Mouse (Mus musculus) intestine, embryonic 15.5 days (tissue): Measurements from ENCODE around the gene Tet2. TPM values are rescaled to one million over a fixed set of nuclear protein-coding genes. Genes with fewer than 3 reads are reported as not detected.

Source experiments
- ATAC-seq: fragments of 200-750 bp; cut with Nextera tagmentation; 2 replicates; pipeline ENCODE4 v1.8.0; 2017; ENCODE audit warnings: moderate TSS enrichment, moderate library complexity
- H3K27ac ChIP-seq: fragments of 300-500 bp; sonication (generic); 2 replicates; pipeline ENCODE4 v1.5.1; 2015; ENCODE audit warnings: mild to moderate bottlenecking, inconsistent platforms
- H3K27me3 ChIP-seq: fragments of 300-500 bp; sonication (generic); replicated peaks from 2 replicates; pipeline ENCODE4 v1.6.1; 2015; ENCODE audit warnings: inconsistent platforms
- H3K36me3 ChIP-seq: fragments of 300-500 bp; sonication (generic); 2 replicates; pipeline ENCODE4 v1.6.1; 2015; ENCODE audit warnings: inconsistent platforms
- H3K4me1 ChIP-seq: fragments of 300-500 bp; sonication (generic); replicated peaks from 2 replicates; pipeline ENCODE4 v1.6.1; 2015; ENCODE audit warnings: inconsistent platforms
- H3K4me2 ChIP-seq: fragments of 300-500 bp; sonication (generic); replicated peaks from 2 replicates; pipeline ENCODE4 v1.6.1; 2015; ENCODE audit warnings: mild to moderate bottlenecking, inconsistent platforms
- H3K4me3 ChIP-seq: fragments of 300-500 bp; sonication (generic); replicated peaks from 2 replicates; pipeline ENCODE4 v1.5.1; 2015; ENCODE audit warnings: inconsistent platforms
- H3K9ac ChIP-seq: fragments of 300-500 bp; sonication (generic); 2 replicates; pipeline ENCODE4 v1.6.1; 2015; ENCODE audit warnings: inconsistent platforms
- H3K9me3 ChIP-seq: fragments of 300-500 bp; sonication (generic); 2 replicates; pipeline ENCODE4 v1.6.1; 2016; ENCODE audit warnings: inconsistent platforms
- WGBS: fragments of 180-500 bp; shearing (Covaris S2); methylation state at CpG from one replicate; pipeline ENCODE4 v1.1.7; 2015; 5-methylcytosine and 5-hydroxymethylcytosine counted together
- polyA plus RNA-seq: library from polyadenylated mRNA; unstranded; fragments of >200 nt; fragmentation: Nextera tagmentation; extraction: Ambion mirVana; gene quantifications from 2 replicates; pipeline ENCODE4 v1.2.1, GENCODE M21; 2015

The Tet2 gene
- polyA plus RNA-seq, 1 experiment from 2014 or later = 13.6 TPM

DNA sequence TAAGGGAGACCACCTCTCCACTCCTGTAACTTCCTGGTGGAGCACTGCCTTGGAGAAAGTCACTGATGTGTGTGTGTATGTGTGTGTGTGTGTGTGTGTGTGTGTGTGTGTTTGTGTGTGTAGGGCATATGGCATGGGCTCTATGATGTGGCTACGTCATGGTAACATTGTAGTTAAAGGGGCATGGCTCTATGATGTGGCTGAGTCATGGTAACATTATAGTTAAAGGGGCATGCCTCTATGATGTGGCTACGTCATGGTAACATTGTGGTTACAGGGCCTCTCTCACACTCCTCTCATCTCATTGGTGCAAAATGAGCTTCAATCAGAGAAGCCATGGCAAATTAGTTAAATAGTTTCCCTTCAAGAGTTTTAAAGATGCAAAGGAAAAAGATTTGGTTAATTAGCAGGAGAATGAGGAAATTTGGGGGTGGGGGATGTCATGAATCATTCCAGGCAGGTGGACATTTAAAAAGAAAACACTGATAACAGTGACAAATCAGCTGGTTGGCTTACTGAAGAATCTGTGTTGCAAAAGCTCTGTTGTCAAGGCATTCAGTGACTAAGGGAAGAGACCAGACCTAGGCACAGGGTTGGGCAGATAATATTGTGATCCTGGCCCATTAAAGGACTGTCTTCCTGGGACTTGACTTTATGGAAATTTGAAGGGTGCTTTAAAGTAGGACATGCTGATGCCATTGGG lies 18.7 kb upstream of the Tet2 start:
- Histone ChIP-seq H3K27ac (no peak overlapping the region), H3K4me3 (no peak overlapping the region), H3K4me2 (no peak overlapping the region), H3K9me3 (no peaks in the 10 kb centered on the region), H3K36me3 (no peaks in the 10 kb centered on the region), H3K4me1 (no peaks in the 10 kb centered on the region), H3K27me3 (no peaks in the 10 kb centered on the region), H3K9ac (no peak overlapping the region)
- WGBS = 69% methylated on average over 2 of the region's 2 CpGs
- no peak for ATAC-seq

DNA sequence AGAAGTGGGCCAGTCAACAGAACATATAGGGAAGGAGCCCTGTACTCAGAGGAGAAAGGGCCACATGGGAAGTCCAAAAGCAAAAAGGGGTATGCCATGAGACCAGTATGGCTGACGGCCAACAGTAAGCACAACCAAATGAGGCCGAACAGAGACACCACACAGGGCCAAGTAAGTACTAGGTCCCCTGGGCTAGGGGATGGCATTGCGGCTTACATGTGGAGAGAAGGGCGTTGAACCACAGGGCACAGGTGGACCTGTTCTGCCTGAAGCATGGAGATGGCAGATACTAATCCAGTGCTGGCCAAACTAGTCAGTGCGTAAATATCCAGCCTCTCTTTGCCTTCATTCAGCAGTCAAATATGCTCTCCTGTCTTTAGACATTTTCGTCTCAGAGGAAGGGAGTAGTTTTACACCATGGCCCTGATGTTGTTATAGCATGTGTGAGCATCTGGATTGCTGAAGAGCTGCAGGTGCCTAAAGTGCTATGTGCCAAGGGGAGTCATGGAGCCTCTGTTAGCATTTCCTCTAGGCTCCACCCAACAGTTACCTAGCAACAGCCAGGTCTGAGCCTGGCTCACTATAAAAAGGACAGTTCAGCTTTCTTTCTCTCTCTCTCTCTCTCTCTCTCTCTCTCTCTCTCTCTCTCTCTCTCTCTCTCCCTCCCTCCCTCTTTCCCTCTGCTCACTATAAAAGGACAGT lies 14.6 kb upstream of the Tet2 start:
- Histone ChIP-seq H3K36me3 (no peaks in the 10 kb centered on the region), H3K27ac (no peak overlapping the region), H3K4me1 (no peaks in the 10 kb centered on the region), H3K27me3 (no peaks in the 10 kb centered on the region), H3K4me2 (no peak overlapping the region), H3K9me3 (no peaks in the 10 kb centered on the region), H3K4me3 (no peak overlapping the region), H3K9ac (no peak overlapping the region)
- 84% methylated on average over 6 of the region's 6 CpGs for WGBS
- ATAC-seq = no peak

DNA sequence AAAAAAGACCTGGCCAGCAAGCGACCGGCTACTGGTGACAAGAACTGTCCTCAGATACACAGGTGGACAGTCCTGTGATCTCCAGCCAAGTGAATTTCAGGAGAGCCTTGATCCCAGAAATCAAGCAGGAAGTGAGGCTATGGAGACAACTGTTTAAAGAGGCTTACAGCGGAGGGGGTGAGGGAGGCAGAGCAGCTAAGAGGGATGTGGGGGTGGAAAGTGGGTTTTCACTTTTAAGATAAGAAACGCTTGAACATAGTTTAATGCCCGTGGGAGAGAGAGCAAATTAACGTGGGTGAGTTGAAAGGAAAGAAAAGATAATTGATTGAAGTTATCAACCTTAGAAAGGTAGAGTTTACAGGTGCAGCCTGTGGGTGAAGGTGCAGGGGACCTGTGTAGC lies 12.7 kb upstream of the Tet2 start:
- no peak overlapping the region for H3K4me2 ChIP-seq
- H3K4me3 ChIP-seq = no peak overlapping the region
- WGBS = 55% methylated on average over 6 of the region's 6 CpGs
- no peaks in the 10 kb centered on the region for H3K36me3 ChIP-seq
- H3K4me1 ChIP-seq = no peaks in the 10 kb centered on the region
- no peak overlapping the region for H3K27ac ChIP-seq
- no peak for ATAC-seq
- no peaks in the 10 kb centered on the region for H3K27me3 ChIP-seq
- no peaks in the 10 kb centered on the region for H3K9me3 ChIP-seq
- H3K9ac ChIP-seq = no peak overlapping the region

DNA sequence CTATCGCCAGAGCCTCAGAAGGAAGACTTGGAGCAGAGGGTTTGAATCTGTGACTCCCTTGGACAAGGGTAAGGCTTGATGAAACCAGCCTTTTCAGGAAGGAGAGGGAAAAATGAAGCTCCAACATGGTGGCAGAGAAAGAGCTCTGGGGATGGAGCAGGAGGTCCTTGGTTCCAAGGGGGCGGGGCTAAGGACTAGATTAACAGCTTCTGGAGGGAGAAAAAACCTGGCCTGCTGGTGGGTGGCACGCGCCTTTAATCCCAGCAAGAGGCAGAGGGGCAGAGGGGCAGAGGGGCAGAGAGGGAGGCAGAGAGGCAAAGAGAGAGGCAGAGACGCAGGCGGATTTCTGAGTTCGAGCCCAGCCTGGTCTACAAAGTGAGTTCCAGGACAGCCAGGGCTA lies 12.2 kb upstream of the Tet2 start:
- Histone ChIP-seq H3K4me3 (no peak overlapping the region), H3K4me2 (no peak overlapping the region), H3K27me3 (no peaks in the 10 kb centered on the region), H3K4me1 (no peaks in the 10 kb centered on the region), H3K27ac (no peak overlapping the region), H3K9me3 (no peaks in the 10 kb centered on the region), H3K36me3 (no peaks in the 10 kb centered on the region), H3K9ac (no peak overlapping the region)
- WGBS = 82% methylated on average over 7 of the region's 7 CpGs
- no peak for ATAC-seq

DNA sequence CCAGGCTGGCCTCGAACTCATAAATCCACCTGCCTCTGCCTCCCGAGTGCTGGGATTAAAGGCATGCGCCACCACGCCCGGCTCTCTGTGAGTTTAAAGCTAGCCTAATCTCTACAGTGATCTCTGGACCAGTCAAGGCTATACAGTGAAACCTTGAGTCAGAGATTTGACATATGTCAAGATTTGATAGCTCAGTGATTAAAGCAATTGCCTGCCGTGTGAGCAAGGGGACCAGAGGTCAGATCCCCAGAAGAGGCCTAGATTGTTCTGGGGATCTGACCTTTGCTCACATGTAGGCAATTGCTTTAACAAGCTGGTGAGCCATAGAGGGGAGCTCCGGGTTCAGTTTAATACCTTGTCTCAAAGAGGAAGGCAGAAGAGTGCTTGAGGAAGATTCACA lies 10.4 kb upstream of the Tet2 start:
- Histone ChIP-seq H3K4me1 (no peaks in the 10 kb centered on the region), H3K4me2 (no peak overlapping the region), H3K9ac (no peak overlapping the region), H3K27me3 (no peaks in the 10 kb centered on the region), H3K9me3 (no peaks in the 10 kb centered on the region), H3K36me3 (no peaks in the 10 kb centered on the region), H3K4me3 (no peak overlapping the region), H3K27ac (no peak overlapping the region)
- peak; percentile 88 for ATAC-seq
- WGBS = 71% methylated on average over 7 of the region's 7 CpGs

DNA sequence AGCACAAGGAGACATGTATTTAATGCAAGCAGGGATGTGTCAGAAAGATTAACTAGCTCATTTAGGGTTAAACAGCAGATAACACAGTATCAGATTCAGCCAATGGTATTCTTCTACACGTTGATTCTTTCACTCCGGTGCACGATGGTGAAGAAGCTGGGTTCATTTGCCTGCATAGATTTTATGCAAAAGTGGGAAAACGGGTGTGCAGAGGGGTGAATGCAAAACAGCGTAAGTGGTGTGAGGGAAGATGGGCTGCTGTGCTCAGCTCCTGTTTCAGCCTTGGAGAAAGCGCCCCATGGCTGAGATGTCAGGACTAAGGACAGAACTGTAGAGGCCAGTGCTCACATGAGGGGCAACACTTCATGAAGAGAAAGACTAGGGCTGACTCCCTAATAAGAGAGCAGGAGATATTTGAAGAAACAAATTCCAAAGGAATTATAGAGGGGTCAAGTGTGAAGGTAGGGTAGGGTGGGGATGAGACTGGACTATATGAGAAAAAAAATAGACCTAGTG lies 9.7 kb upstream of the Tet2 start:
- H3K4me2 ChIP-seq = no peak overlapping the region
- H3K9me3 ChIP-seq = no peaks in the 10 kb centered on the region
- 75% methylated on average over 6 of the region's 6 CpGs for WGBS
- no peak overlapping the region for H3K27ac ChIP-seq
- no peaks in the 10 kb centered on the region for H3K27me3 ChIP-seq
- H3K4me3 ChIP-seq = no peak overlapping the region
- ATAC-seq = no peak
- H3K4me1 ChIP-seq = no peaks in the 10 kb centered on the region
- no peaks in the 10 kb centered on the region for H3K36me3 ChIP-seq
- no peak overlapping the region for H3K9ac ChIP-seq

DNA sequence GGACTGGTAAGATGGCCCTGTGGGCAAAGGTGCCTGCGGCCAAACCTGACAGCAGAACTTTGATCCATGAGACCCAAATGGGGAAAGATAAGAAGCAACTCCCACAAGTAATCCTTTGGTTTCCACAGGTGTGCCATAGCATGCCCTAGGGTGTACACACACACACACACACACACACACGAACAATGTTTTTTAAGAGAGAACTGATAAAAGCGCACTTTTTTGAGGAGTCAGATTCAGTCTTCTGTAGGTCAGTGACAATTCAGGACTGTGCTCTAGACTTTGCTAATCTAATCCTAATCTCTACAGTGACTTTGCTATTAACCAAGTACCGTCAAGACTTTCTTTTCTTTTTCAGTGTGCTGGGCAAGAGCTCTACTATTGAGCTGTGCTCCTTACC lies 9.2 kb upstream of the Tet2 start:
- Histone ChIP-seq H3K36me3 (no peaks in the 10 kb centered on the region), H3K4me2 (no peak overlapping the region), H3K4me3 (no peak overlapping the region), H3K4me1 (no peaks in the 10 kb centered on the region), H3K9me3 (no peaks in the 10 kb centered on the region), H3K9ac (no peak overlapping the region), H3K27ac (no peak overlapping the region), H3K27me3 (no peaks in the 10 kb centered on the region)
- ATAC-seq = no peak
- 93% methylated on average over 4 of the region's 4 CpGs for WGBS

DNA sequence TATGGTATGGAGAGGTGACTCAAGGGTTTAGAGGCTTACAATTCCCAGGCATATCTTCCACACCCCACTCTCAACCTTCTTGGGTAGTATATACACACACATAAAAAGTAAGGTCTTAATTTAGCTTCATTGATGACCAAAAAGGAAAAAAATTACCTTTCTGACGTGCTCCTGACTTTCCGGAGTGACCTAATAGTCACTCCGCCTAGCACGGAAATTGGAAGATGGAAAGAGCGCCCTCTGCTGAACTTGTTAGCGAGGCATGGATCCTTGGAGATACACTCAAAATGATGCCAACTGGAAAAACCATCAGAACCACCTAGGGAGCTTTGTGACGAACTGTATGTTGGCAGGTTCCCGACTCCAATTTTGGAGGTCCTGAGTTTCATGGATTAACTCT lies 7.0 kb upstream of the Tet2 start:
- no peaks in the 10 kb centered on the region for H3K9me3 ChIP-seq
- no peaks in the 10 kb centered on the region for H3K36me3 ChIP-seq
- no peaks in the 10 kb centered on the region for H3K4me1 ChIP-seq
- no peak for ATAC-seq
- H3K27ac ChIP-seq = no peak overlapping the region
- H3K27me3 ChIP-seq = no peaks in the 10 kb centered on the region
- H3K4me2 ChIP-seq = no peak overlapping the region
- 70% methylated on average over 8 of the region's 8 CpGs for WGBS
- H3K9ac ChIP-seq = no peak overlapping the region
- no peak overlapping the region for H3K4me3 ChIP-seq

DNA sequence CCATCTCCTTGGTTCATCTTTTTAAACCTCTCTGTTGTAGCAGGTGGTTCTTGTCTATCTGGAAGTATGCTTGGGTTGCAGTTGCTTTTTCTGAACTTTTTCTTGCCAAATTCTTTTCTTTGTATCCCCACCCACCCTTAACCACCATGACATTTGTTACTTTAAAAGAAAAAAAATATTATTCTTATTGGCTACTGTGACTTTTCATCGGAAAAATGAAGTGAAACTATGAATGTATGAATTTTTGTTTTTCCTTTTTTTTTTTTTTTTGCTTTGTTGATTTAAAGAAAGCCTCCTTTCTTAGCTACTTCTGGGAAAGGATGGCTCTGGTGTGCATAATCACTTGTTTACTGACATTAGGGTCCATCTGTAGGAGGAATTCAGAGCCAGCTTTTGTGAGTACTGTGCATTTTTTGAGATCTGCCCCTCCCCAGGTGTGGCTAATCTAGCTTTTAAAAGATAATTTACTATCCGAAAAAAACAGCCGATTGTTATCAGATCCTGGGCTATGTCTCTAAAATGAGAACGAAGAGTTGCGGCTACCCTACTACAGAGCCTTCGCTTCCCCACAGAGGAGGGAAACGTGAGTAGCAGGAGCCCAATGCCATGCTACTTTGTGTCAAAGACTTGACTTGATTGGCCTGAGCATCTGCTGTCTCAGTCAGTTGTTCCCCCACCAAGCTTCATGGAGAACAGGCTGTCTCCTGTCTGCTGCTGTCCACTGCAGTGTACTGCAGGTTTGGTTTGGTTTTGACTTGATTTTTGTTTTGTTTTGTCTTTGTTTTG lies 4.6 kb upstream of the Tet2 start:
- H3K36me3 ChIP-seq = no peaks in the 10 kb centered on the region
- no peak overlapping the region for H3K4me3 ChIP-seq
- no peak overlapping the region for H3K4me2 ChIP-seq
- no peaks in the 10 kb centered on the region for H3K27me3 ChIP-seq
- ATAC-seq = no peak
- H3K4me1 ChIP-seq = no peaks in the 10 kb centered on the region
- 58% methylated on average over 7 of the region's 7 CpGs for WGBS
- no peak overlapping the region for H3K27ac ChIP-seq
- H3K9me3 ChIP-seq = no peaks in the 10 kb centered on the region
- no peak overlapping the region for H3K9ac ChIP-seq

DNA sequence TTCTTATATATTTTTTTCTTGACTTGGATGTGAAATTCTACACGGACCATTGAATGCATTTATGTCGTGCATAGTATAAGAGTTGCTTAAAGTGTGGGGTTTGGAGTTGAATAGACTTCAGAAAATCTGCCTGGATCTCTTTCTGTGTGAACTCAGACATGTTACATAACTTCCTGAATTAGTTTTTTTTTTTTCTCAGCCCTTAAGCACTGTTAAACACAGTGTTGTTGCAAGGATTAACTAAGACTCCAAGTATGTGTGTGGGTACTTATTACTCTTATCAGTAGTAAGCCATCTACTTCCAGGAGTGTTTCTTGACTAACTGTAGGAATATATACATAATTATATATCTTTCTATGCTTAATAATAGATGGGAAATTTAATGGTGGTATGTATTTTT lies 3.7 kb upstream of the Tet2 start:
- Histone ChIP-seq H3K4me3 (no peak overlapping the region), H3K27ac (no peak overlapping the region), H3K9ac (no peak overlapping the region), H3K36me3 (no peaks in the 10 kb centered on the region), H3K9me3 (no peaks in the 10 kb centered on the region), H3K27me3 (no peaks in the 10 kb centered on the region), H3K4me2 (no peak overlapping the region), H3K4me1 (no peaks in the 10 kb centered on the region)
- WGBS = 72% methylated on average over 2 of the region's 2 CpGs
- no peak for ATAC-seq

DNA sequence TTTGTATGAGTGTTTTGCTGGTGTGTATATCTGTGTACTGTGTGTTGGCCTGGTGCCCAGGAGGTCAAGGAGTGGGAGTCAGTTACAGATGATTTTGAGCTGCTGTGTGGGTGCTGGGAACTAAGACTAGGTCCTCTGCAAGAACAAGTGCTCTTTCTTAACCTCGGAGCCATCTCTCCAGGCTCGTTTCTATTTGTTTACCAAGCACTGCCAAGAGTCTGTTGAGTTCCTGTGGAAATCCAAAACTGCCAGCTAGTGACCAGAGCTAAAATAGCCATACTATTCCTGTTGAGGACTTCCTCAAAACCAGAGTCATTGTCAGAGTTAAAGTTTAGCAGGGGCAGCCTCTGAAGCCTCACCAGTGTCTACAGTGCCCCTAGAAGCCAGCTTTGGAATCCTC lies 1.9 kb upstream of the Tet2 start:
- Histone ChIP-seq H3K27me3 (no peaks in the 10 kb centered on the region), H3K4me3 (no peak overlapping the region), H3K9ac (no peak overlapping the region), H3K4me2 (no peak overlapping the region), H3K36me3 (no peaks in the 10 kb centered on the region), H3K4me1 (no peaks in the 10 kb centered on the region), H3K9me3 (no peaks in the 10 kb centered on the region), H3K27ac (no peak overlapping the region)
- 33% methylated on average over 2 of the region's 2 CpGs for WGBS
- ATAC-seq = no peak

DNA sequence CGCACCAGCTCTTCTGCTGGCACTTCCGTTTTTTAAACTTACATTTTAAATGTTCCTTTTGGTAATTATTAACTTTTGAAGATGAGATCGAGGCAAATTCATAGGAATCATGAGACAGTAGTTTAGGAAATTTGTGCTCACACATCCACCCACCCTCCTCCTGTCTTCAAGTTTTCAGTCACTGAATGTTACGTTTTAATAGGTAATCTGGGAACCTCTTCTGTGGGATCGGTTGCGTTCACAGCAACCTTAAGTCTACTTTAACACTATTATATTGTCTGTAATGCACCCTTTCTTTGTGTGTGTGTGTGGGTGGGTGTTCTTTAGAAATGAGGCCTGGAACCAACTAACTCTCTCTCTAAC lies 346 bp upstream of the Tet2 start:
- Histone ChIP-seq H3K27me3 (no peaks in the 10 kb centered on the region), H3K36me3 (no peaks in the 10 kb centered on the region), H3K4me2 (peak overlapping the region; percentile 81), H3K9me3 (no peaks in the 10 kb centered on the region), H3K4me3 (peak overlapping the region; percentile 81), H3K9ac (peak overlapping the region; percentile 87), H3K27ac (peak overlapping the region; percentile 98), H3K4me1 (no peaks in the 10 kb centered on the region)
- no peak for ATAC-seq
- 17% methylated on average over 6 of the region's 6 CpGs for WGBS
